Mouse (Mus musculus): ENCODE measurements around the gene Mt2.

DNA sequence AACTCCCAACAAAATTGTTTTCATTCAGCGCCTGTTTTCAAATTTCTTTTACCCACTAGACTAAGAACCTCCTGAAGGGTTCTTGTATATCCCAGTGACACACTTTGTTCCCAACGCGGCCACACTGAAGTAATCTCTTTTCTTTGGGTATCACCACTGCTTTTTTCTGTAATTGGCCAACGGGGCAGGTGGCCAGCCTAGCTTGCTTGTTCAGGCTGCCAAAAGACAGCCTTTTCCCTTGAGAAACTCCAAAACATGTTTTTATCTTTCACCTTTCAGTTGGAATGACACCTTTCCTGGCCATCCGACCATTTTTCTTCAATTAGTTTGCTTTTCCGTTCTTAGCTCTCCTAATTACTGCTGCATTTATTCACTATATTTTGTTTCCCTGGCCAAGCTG lies 41.4 kb downstream of the Mt2 start:
- TF ChIP-seq CTCF (IDR thresholded peaks at IDR 0.05; ENCODE audit: low read depth, low read length), result no peak
- TF ChIP-seq GATA1 (IDR thresholded peaks at IDR 0.05; ENCODE audit: borderline replicate concordance, low read length), result no peak
- no peak for TF ChIP-seq TAL1 (conservative IDR thresholded peaks at IDR 0.05; ENCODE audit: low read depth, low read length)
- TF ChIP-seq GATA2 (IDR thresholded peaks at IDR 0.05; ENCODE audit: borderline replicate concordance, low read depth, low read length), result no peak
- TF ChIP-seq POLR2AphosphoS5 (IDR thresholded peaks at IDR 0.05; ENCODE audit: insufficient replicate concordance, low read depth, low read length), result no peak
